Mouse (Mus musculus) inflammation-experienced regulatory T-cells, adult 6 months (primary cell): ENCODE data around the gene Rin2. TPM values are rescaled to one million over a fixed set of nuclear protein-coding genes. Genes with fewer than 3 reads are reported as not detected.
"Not testable (repeated sequence)": the region's sequence is repeated elsewhere in the genome, so short reads cannot be mapped to it uniquely, and the experiment has no call there.

Experiments used
- ATAC-seq: one replicate; pipeline ENCODE4 v1.8.0; 2017
- polyA plus RNA-seq, 3 experiments: library from polyadenylated mRNA; unstranded; fragments of 100-300 nt; shearing (Covaris generic); gene quantifications; one replicate each; pipeline ENCODE4 v1.2.1; 2017

The Rin2 gene
- polyA plus RNA-seq, 3 experiments from 2014 or later: 2.0 to 2.3 (median 2.1) TPM

DNA sequence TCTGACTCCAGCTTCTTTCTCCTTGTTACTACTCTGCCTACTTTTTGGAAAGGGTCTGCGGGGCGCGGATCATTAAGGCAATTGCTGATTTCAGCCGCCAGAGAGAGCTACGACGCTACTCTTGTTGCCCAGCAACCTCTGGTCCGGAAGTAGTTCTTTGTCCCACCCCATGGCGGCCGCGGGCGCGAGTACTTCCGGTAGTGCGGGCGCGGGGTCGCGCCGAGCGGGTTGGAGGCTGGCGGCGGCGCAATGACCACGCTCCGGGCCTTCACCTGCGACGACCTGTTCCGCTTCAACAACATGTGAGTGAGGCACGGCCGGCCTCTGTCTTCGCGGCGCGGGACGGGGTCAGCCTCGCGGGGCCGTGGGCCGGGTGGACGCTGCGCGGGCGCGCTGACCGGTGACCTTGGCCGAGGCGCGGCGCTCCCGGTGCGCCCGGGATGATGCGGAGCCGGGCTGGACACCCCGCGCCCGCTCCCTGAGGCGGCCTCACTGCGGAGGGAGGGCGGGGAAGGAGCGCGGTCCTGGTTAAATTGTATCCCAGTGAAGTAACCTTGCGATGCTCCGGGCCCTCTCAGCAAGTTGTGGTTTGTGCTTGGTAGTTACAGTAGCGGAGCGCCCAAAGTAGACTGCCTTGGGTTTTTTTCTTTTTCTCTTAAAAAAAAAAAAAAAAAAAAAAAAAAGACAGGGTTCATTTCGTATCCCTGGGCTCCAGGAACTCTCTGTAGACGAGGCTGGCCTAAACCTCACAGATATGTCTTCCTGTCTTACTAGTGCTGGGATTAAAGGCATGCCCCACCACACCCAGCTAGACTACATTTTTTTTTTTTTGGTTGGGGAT, 228.3 kb downstream of the Rin2 start:
- peak; percentile 84 for ATAC-seq

DNA sequence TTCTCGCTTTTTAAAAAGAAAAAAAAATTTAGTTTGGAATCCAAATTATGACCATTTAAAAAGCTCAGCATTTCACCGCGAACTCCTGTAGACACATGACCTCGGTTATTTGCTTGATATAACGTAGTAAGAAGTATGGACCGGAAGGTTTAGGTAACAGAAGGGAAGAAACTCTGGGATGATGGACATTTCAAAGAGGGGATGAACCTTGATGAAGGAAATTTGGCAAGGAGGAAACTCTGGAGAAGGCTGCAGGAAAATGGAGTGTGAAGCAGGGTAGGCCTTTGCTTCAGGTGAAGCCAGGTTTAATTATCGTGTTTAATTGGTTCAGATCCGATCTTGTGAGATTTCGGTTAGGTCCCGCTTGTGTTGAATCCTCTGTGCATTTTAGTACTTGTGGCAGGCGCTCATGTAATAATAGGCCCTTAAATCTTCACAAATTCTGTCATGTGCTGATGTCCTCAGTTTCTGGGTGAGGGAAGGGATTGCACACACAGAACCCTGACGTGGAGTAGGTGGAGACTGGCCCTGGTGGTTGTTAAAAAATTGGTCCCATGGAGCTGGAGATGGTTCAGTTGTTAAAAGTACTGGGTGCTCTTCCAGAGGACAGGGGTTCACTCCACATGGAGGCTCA, 229.1 kb downstream of the Rin2 start:
- ATAC-seq: no peak

DNA sequence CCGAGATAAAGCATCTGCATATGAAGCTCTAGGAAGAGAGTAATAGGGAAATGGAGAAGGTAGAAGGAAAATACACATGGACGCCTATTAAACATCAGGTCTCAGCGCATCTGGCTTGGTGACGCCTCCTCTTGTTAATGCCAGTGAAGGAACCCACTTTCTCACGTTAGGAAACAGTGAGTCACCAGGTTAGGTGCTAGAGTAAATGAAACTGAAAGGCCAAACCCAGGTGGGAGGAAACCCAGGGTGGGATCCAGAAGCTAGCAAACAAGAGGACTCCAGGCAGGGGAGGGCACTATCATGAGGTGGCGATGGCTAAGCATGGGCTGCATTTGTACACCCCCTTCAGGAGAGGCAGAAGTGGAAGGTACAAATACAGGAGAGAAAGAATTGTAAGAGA, 230.1 kb downstream of the Rin2 start:
- ATAC-seq: peak; percentile 81

DNA sequence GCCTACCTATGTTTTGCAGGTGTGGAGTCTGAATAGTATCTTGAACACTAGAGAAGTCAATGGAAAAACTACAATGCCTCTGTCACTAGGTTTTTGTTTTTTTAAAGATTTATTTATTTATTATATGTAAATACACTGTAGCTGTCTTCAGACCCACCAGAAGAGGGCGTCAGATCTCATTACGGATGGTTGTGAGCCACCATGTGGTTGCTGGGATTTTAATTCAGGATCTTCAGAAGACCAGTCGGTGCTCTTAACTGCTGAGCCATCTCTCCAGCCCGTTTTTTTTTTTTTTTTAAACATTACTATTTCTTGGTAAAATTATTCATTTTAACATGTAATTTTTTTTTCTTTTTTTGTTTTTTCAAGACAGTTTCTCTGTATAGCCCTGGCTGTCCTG, 230.9 kb downstream of the Rin2 start:
- ATAC-seq: not testable (repeated sequence)

DNA sequence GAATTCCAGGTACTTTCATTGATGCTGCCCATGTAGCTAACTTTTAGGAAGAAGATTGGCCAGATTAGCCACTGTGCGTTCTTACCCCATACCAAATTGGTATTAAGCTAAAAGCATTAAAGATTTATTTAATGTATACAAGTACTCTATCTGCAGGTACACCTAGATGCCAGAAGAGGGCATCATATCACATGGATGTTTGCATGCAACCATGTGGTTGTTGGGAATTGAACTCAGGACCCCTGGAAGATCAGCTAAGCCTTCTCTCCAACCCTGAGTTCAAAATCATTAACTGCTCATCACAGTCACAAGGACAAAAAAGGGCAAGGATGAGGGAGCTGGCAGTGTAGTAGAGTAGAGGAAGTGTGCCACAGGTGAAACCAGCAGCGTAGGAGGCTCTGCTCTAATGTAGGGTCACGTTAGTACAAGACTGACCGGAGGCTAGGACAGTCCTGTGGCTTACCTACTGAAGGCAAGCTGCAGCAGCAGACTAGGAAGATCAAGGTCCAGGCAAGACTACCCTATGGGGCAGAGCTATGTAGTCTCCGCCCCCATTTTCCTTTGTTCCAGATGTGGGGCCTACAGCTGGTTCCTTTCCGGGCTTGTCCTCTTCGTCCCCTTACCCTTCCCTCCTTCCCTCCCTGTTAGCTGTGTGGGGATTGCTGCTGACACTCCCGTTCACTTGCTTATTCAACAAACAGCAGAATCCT, 246.1 kb downstream of the Rin2 start:
- ATAC-seq: no peak

DNA sequence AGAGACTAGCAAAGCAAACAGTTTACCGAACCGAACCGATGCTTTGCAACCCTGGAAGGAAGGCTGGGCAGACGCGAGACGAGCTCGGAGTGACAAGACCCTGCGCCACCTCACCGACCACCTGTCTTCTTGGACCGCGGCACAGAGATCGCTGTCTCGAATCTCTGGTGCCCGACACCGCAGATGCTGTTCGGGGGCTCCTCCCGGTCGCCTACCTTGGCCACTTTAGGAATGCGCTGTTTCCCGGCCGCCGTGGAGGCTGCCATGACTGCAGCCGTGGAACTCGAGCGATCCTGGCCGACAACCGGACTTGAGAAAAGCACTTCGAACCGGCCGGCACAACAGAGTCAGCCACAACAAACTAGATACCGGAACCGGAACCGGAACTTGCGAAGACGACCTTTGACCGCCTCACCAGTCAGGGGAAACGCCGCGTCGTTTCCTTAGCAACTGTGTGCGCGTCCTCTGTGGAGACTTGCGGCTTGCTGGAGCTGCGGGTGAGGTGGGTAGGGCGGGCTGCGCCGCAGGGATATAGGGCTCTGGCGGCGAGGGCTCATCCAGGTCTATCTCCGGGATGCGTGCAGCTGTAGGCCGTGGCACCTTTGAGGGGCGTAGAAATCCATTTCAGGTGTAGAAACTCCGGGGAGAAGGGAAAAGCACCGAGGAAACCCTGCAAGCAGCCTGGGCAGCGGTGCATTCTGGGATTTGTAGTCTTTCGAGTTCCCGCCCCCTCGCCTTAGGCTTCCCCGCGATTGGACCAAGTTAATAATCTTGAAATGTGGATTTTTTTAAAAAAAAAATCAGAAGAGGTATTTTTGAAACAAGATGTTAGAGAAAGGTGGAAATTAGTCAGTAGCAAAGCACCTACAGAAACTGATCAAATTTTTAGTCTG, 259.6 kb downstream of the Rin2 start, which contains the start of the genes Cfap61 and Crnkl1:
TSS of gene Cfap61 (plus strand) at position 446 of the 893 bp plus-strand sequence.
TSS of gene Crnkl1 (minus strand) at position 676 of the 893 bp plus-strand sequence.
- peak; percentile 99 for ATAC-seq

DNA sequence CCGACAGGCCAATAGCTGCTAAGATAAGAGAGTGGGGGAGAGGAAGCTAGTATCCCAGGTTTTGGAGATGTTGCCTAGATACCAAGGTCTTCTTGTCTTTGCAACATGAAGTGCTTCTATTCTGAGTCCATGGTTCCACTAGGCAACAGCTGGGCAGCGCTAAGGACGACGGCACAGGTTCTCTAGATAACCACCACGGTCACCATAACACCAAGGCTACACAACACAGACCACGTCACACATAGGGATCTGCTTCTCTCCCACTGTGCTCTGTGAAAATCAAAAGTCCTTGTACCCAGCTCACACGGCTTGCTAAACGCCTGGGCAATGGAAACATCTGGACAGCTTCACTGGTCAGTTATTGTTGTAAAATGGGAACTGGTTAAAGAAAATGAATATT, 262.0 kb downstream of the Rin2 start:
- ATAC-seq: no peak

Other genes starting within 250 kb of the Rin2 start
- 100 to 1,000 TPM; 135 to 169 (median 150) TPM for gene Naa20, start 226.9 kb downstream of the Rin2 start, polyA plus RNA-seq